ENCODE assay signal across 12 mouse cellular contexts in the genomic region with DNA sequence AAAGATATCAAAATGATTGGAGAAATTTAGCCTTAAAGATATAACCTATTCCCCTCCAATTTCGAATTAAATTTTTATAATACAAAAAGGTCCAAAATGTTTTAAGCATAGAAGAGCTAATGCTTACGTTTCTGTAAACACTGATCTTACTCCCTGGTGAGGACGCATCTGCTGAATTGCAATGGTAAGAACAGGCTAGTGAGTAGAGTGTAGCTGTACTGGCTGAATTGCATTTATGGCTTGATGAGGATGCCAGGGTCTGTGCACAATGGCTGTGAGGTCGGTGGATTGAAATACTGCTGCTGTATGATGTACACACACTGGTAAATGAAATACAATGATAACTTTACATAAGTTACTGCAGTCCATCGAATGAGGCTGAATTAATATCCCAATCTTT.
"Had no signal": no experiment of that assay in that cellular context is flagged by ENCODE, and none has a peak within 500 bp of the region (broad histone marks: within the 10 kb centered on the region; RNA-seq: fewer than 3 reads in every experiment).

No protein-coding gene starts in this region.

- DNase-seq: retina, postnatal 1 day; right cerebral cortex, adult 18-20 months; right cerebral cortex, postnatal 14 days; right cerebral cortex, postnatal 25 days; right cerebral cortex, postnatal 4 days; spleen, adult 18-20 months; thymus, adult 18-20 months; thymus, adult 2 months; thymus, postnatal 14 days; thymus, postnatal 25 days; thymus, postnatal 36 days; thymus, postnatal 4 days had no signal
